Mouse (Mus musculus): ENCODE data around the gene Galnt12. TPM values are rescaled to one million over a fixed set of nuclear protein-coding genes. Genes with fewer than 3 reads are reported as not detected.
A peak's percentile ranks its signal among the peaks of the same experiment; 100 is the strongest.
"Not testable (repeated sequence)": the region's sequence is repeated elsewhere in the genome, so short reads cannot be mapped to it uniquely, and the experiment has no call there.

The Galnt12 gene
- total RNA-seq (2017): 4.6 to 9.7 TPM (median 5.0 TPM) in 3 replicates

DNA sequence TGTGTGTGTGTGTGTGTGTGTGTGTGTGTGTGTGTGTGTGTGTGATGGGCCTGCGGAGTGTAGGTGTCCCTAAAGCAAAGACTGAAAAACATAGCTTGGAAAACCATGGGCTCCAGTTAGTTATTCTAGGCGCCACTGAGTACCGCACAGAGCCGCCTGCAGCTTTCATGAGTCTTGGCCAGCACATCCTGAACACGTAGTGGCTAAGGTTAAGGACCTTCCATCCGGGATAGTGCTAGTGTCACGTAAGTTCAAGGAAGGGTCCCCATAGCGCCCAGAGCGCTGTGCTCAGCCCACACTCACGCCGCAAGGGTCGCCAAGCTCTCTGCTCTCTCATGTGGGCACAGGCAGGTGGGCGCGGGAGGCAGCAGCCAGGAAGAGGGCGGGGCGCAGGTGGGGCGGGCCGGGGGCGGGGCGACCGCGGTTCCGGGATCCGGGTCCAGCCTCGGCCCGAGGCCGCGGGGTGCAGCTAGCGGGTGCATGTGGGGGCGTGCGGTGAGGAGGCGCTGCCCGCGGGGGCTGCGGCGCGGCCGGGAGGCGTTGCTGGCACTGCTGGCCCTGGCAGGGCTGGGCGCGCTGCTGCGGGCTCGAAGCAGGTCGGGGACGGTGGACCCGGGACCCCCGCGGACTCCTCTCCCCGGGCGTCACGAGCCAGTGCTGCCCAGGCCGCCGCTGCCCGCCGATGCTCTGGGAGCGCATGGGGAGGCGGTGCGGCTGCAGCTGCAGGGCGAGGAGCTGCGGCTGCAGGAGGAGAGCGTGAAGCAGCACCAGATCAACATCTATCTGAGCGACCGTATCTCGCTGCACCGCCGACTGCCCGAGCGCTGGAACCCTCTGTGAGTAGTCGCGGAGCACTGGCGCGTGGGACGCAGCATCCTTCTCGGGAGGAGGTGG, at the start of gene Galnt12:
Gene Galnt12 (plus strand): TSS at position 417 of the 894 bp plus-strand sequence.
- ATAC-seq (replicated peaks; ENCODE audit: insufficient number of reproducible peaks, low FRiP score, low TSS enrichment, poor library complexity, severe bottlenecking): no peak

DNA sequence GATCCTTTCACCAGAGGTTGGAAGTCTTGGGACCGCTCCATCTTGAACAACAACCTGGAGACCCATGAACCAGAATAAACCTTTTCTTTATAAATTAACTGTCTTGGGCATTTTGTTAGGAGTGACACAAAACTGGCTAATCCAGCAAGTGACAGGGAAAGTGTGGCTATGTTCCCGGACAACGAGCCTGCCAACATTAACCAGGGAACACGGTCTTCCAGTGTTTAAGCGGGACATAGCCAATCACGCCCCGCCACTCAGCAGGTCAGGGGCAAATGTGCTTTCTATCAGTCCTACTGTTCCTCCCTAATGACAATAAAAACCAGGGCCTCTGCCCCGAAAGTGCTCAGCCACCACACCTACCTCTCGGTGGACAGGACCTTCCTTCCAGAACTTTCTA, 47.8 kb upstream of the Galnt12 start:
- ATAC-seq (replicated peaks; ENCODE audit: insufficient number of reproducible peaks, low FRiP score, low TSS enrichment, poor library complexity, severe bottlenecking): no peak

DNA sequence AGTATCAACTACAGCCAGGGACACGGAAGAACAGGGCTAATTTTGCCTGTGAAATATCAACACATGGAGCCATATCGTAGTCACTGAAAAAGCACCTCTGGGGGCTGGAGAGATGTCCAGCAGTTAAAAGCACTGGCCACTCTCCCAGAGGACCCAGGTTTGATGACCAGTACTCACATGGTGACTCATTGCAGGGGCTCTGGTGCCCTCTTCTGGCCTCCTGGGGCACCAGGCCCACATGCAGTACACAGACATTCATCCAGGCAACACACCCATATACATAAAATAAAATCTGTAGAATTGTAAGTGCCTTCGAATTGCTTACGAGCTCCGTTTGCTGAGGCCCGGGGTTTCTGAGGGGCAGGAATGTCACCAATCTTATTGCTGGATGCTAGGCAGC, 44.7 kb upstream of the Galnt12 start:
- no peak for ATAC-seq (replicated peaks; ENCODE audit: insufficient number of reproducible peaks, low FRiP score, low TSS enrichment, poor library complexity, severe bottlenecking)

DNA sequence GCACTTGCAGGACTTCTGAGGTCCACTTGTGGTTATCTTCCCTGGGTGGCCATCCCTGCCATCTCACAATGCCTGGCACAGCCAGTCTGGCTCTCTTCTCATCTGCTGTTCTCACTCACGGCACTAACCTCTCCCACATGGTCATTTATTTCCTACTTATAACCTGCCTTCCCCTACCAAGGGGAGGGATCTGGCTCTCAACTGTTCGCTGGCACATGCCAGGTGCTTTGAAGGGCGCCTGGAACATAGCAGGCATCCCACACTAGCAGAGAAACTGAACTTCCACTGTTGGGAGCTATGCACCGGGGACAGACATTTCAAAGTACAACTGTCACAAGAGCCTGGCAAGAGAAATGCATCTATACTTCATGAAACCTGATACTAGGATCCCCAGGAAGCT, 43.9 kb upstream of the Galnt12 start:
- ATAC-seq (replicated peaks; ENCODE audit: insufficient number of reproducible peaks, low FRiP score, low TSS enrichment, poor library complexity, severe bottlenecking): no peak

DNA sequence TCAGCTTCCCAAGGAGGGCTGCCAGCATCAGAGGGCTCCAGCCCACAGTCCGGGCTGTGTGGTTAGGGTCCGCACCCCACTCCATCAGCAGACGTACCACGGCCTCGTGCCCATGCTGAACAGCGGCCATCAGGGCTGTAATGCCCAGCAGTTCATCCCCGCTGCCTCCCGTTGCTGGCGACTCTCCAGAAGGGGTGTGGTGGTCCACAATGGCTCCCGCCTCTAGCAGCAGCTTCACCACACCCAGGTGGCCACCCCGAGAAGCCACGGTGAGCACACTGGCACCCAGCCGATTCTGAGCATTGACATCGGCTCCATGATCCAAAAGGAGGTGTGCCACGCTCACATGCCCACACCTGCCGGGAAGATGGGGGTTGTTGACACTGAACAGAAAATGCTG, 42.5 kb upstream of the Galnt12 start:
- ATAC-seq (replicated peaks; ENCODE audit: insufficient number of reproducible peaks, low FRiP score, low TSS enrichment, poor library complexity, severe bottlenecking): no peak

DNA sequence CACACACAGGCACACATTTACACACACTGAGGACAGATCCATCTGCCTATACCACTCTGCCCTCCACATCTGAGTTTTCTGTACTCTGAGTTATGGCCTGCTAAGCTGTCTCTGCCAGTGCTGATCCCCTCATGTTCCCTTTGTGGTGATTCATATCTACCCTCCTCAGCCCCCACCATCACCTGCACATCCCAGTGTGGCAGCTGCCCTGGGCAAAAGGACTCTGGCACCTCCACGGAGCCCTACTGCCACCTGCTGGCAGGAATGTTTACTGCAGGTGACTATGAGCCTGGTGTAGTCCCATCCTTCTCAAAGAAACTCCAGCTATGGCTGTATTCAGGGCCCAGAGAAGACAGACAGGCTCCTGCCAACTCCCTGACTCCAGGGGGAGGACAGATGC, 41.5 kb upstream of the Galnt12 start:
- ATAC-seq (replicated peaks; ENCODE audit: insufficient number of reproducible peaks, low FRiP score, low TSS enrichment, poor library complexity, severe bottlenecking): peak; percentile 75

DNA sequence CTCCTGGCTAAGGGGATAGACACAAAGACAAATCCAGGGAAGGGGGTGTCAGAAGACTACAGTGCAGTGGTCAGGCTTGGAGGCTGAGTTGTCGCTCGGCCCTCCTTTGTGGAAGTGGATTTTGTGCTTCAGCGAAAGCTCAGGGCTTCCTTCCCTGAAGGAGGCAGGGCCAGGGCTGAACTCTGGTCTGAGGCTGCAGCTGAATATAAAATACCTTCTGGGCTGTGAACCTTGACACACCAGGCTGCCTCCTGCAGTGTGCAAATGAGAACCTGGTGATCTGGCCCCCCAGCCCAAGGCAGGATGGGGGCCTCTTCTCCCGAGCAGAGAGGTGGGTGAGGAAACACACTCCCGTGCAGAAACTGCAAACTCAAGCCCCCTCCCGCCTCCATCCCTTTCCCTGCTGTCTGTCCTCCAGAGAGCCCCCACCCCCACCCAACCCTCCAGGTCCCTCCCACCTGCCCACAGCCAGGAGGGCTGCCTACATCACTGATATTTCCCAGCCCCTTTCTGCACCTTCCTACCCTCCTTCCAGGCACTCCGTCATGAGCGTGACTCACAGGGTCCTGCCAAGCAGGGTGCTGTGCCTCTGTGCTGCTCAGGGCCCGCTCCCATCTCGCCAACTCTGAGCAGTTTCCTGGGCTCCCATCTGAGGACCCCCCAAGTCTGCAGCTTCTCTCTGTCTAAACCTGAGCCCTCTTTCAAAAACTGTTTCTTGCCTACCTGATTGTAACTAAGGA, 40.9 kb upstream of the Galnt12 start:
- no peak for ATAC-seq (replicated peaks; ENCODE audit: insufficient number of reproducible peaks, low FRiP score, low TSS enrichment, poor library complexity, severe bottlenecking)

DNA sequence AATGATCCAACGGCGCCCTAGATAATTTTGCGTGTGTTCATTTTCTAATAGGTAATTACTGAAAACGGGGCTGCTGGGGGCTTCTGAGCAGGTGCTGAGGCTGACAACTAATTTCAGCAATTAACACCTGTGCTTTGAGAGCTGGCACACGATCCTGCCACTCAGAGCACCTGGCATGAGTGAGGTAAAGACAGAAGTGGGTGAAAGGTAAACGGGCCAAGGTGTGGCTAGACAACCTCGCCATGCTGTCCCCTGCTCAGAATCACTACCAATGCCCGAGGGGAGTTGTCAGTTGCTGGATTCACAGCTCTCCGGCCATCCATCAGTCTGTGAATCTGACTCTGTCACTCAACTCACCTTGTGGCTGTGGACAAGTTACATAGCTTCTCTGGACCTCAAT, 39.8 kb upstream of the Galnt12 start:
- no peak for ATAC-seq (replicated peaks; ENCODE audit: insufficient number of reproducible peaks, low FRiP score, low TSS enrichment, poor library complexity, severe bottlenecking)

DNA sequence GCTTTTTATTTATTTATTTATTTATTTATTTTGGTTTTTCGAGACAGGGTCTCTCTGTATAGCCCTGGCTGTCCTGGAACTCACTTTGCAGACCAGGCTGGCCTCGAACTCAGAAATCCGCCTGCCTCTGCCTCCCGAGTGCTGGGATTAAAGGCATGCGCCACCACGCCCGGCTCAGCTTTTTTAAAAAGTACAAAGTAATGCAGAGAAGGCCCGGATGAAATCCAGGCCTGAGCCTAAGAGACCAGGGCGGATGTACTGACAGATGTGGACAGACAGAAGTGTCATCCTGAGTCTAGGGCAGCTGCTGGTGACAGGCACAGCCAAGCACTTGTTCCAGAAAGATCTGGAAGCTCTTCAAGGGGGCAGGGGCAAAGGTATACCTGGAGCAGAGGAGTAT, 36.5 kb upstream of the Galnt12 start:
- not testable (repeated sequence) for ATAC-seq (replicated peaks; ENCODE audit: insufficient number of reproducible peaks, low FRiP score, low TSS enrichment, poor library complexity, severe bottlenecking)

DNA sequence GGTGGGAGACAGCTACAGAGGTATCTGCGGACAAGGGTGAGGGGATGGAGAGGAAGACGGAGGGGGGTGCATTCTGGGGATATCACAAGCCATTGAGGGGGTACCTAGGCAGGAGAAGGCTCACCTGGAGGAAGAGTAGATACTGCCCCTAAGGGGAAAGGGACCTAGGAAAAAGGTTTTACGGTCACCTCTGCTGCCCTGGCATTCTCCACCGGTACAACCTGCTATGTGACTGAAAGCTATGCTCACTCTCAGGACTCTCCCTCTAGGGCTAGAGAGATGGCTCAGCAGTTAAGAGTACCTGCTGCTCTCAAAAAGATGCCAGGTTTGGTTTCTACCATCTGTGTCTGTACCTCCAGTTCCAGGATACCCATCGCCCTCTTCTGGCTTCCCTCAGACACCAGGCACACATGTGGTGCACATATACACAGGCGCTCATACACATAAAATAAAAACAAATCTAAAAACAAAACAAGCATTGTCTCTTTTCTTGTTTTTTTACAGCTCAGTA, 36.1 kb upstream of the Galnt12 start:
- ATAC-seq (replicated peaks; ENCODE audit: insufficient number of reproducible peaks, low FRiP score, low TSS enrichment, poor library complexity, severe bottlenecking): no peak

DNA sequence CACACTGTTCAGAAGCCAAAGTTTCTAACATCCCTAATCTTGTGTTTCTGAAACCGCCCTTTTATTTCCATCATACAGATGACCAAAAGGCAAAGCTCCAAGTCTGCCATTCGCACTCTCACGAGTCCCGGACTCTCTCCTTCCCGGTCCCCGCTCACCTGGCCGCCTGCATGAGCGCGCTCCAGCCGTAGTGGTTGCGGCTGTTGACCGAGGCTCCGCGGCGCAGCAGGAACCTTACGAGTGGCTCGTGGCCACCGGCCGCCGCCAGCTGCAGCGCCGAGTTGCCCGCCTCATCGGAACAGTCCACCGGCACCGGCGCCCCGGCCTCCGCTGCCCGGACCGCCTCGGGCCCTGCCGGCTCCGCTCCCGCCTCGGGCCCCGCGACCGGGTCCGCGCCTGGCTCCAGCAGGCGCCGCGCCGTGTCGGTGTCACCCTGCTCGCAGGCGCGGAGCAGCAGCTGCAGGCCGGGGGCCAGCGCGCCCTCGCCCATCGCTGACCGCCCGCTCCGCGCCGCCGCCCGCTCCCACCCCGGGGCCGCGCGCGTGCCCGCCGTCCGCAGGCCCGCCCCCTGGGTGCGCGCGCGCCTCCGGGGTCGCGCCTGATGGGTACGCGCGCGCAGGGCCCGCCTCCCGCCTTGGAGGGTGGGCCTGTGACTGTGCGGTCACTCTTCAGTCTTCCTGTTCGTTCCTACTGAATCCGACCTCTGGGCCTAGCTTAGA, 34.8 kb upstream of the Galnt12 start, which contains the start of gene Anks6:
Gene Anks6 (minus strand): TSS at position 637 of the 719 bp plus-strand sequence.
- no peak for ATAC-seq (replicated peaks; ENCODE audit: insufficient number of reproducible peaks, low FRiP score, low TSS enrichment, poor library complexity, severe bottlenecking)

DNA sequence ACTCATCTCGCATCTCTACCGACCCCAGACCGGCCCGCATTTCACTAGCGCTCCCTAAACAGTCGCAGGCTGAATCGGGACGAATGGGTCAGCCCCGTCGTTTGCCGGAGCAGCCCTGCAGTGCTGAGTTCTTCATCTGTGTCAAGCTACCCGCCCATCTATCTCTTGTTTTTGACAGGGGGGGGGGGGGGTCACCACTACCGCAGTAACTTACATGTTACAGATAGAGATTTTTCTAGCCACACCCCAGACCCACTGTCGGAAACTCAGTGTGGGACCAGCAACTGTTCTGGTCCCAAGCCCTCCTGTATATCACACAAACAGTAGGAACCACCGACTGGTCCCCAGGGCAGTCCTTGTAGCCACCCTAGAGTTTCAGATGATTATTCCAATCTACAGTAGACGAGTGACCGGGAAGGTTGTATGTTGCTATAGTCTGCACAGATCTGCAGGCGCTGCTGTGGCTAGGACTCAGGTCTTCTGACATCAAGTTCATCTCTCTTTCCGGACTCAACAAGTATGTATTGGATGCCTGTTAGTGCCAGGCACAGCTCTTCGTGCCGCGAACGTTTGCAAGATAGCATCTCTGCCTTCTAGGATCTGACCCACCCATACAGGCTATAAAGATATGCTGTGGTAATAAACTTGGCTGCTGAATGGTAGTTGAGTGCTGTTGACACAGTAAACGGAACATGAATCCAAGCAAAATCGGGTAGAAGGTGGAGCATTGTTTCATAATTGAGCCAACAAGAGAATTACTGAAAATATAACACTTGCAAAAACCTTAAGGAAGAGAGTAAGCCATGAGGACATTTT, 34.0 kb upstream of the Galnt12 start:
- ATAC-seq (replicated peaks; ENCODE audit: insufficient number of reproducible peaks, low FRiP score, low TSS enrichment, poor library complexity, severe bottlenecking): no peak

DNA sequence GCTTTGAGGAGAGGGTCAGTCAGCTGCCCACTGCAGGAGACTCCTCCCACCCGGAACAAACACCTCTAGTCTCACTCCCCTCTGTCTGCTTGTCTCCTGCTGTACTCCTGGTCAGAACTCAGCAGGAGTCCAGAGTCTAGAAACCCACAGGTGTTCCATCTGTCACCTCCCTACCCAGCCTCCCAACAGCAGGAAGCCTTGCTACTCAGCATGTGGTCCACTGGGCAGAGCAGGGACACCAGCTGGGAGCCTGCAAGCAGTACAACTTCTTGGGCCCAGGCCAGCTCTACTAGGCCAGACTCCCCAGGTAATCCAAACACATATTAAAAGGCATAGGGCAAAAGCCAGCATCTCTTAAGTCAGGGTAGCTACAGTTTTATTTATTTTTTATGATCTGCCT, 30.8 kb upstream of the Galnt12 start:
- no peak for ATAC-seq (replicated peaks; ENCODE audit: insufficient number of reproducible peaks, low FRiP score, low TSS enrichment, poor library complexity, severe bottlenecking)

DNA sequence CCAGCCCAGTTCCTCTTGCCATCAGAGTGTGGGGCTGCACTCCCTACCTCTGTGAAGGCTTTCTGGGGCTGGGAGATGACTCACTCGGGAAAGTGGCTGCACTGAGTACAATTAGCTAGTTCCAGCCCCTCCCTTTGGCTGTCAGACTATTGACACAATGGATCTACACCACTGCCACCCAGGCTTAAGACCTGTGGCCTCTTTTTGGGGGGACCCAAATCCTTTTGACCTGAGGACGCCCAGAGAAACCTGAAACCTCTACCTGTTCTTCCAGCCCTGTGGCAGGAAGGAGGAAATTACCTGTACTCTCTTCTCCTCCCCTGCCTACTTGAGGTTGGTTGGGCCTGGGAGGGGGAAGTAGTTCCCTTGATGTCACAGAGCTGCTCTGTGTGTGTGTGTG, 16.7 kb upstream of the Galnt12 start:
- no peak for ATAC-seq (replicated peaks; ENCODE audit: insufficient number of reproducible peaks, low FRiP score, low TSS enrichment, poor library complexity, severe bottlenecking)

DNA sequence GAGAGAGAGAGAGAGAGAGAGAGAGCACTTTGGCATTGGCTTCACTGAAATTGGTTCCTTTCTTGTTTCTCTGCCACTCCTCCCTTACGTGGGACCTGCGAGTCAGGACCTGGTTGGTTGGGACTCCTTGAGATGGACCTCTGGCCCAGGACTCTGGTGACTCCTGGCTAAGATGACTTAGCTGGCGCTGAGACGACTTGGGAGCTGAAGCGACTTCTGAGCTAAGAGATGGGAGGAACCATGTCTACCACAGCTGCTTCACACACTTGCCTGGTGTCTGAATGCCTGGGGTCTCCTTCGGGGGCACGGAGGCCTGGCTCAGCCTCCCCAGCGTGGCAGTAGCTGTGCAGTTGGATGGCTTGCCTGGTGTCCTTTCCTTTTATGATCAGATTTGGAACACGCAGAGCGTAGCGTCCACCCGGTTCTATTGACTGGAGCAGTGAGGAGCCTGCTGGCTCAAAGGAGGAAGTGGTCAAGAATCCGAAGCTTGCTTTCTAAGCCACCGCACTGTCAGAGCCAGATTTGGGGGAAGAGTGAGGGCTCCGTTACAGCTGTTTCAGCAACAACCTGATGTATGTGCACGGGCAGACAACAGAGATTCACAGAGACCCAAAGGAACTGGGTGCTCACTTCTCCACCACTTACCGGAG, 11.6 kb upstream of the Galnt12 start:
- peak; percentile 74 for ATAC-seq (replicated peaks; ENCODE audit: insufficient number of reproducible peaks, low FRiP score, low TSS enrichment, poor library complexity, severe bottlenecking)

DNA sequence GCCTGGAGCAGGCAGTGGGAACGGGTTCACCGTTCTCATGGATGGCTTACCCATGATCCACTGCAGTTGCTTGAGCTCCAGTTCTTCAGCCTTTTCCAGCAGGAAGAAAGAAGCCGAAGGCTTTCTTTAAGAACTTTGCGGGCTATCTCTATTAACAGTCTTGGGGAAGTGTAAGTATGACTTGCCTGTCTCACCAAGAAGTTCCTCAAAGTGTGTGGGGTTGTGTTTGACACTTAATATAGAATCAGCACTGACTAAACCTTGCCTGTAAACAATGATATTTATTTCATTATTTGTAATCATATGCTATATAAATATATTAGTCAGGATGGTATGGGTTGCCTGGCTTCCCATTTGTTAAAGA, 11.1 kb upstream of the Galnt12 start:
- no peak for ATAC-seq (replicated peaks; ENCODE audit: insufficient number of reproducible peaks, low FRiP score, low TSS enrichment, poor library complexity, severe bottlenecking)

DNA sequence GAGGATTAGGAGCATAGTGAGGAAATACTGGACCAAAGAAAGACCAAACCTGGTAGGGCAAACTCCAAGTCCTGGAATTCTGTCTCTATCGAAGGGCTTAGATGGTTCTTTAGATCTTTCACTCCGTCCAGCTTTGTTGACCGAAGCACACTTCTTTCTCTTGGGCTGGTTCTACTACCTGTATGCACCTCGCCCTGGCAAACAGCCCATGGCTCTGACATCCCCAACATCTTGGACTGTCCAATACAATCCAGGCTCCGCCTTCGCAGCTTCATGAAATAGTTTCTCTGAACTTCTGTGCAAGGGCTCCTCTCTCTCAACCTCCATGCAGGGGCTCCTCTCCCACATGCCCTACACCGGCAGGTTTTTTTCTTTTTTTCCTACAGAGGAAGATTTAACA, 7.9 kb upstream of the Galnt12 start:
- ATAC-seq (replicated peaks; ENCODE audit: insufficient number of reproducible peaks, low FRiP score, low TSS enrichment, poor library complexity, severe bottlenecking): no peak

DNA sequence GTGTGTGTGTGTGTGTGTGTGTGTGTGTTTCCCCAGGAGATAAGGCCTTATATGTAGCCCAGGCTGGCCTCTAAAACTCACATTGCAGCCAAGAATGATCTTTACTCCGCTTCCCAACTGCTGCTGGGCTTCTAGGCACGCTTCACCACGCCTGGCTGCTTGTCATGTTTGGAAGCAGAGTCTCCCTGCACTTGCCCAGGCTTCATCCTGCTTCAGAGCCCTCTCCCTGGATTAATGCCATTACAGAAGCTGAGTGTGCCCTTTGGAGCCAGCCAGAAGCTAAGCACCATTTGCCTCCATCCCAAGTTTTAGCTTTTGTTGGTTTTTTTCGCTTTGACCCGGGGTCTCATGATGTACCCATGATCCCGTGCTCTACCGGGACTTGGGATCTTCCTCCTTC, 3.0 kb upstream of the Galnt12 start:
- ATAC-seq (replicated peaks; ENCODE audit: insufficient number of reproducible peaks, low FRiP score, low TSS enrichment, poor library complexity, severe bottlenecking): no peak
